Mouse (Mus musculus) liver, embryonic 14.5 days (tissue): Measurements from ENCODE around the gene Nudt19. TPM values are rescaled to one million over a fixed set of nuclear protein-coding genes. Genes with fewer than 3 reads are reported as not detected.

Experiments
- ATAC-seq: fragments of 200-750 bp; cut with Nextera tagmentation; 2 replicates; pipeline ENCODE4 v1.8.0; 2017; ENCODE audit warnings: moderate number of reproducible peaks, mild to moderate bottlenecking, moderate library complexity; ENCODE audit not compliant: insufficient read depth
- DNase-seq, 3 experiments: peaks; one replicate each; pipeline ENCODE4 v3.0.0-alpha.2; 2012 to 2013; ENCODE audit warnings: low read depth in 3 of 3, low spot score in 3 of 3
- H3K27ac ChIP-seq: fragments of 300-500 bp; sonication (generic); 2 replicates; pipeline ENCODE4 v1.5.1; 2014; ENCODE audit warnings: moderate library complexity, mild to moderate bottlenecking, control low read depth, inconsistent platforms
- H3K27me3 ChIP-seq: fragments of 300-500 bp; sonication (generic); 2 replicates; pipeline ENCODE4 v1.6.1; 2014; ENCODE audit warnings: mild to moderate bottlenecking, low read length, moderate library complexity; ENCODE audit not compliant: control insufficient read depth, insufficient read depth
- H3K36me3 ChIP-seq: fragments of 300-500 bp; sonication (generic); replicated peaks from 2 replicates; pipeline ENCODE4 v1.6.1; 2014; ENCODE audit warnings: low read depth; ENCODE audit not compliant: control insufficient read depth, insufficient read depth
- H3K4me1 ChIP-seq, 2 experiments: fragments of 200-500 bp in 1 of 2; fragments of 300-500 bp in 1 of 2; sonication (generic) in 1 of 2; replicated peaks; 2 replicates each; pipeline ENCODE4 v1.6.1; 2012 to 2014; ENCODE audit warnings: antibody characterized with exemption in 1 of 2, inconsistent platforms in 1 of 2, low read length in 1 of 2; ENCODE audit not compliant: control insufficient read depth in 2 of 2, insufficient read depth in 2 of 2
- H3K4me2 ChIP-seq: fragments of 300-500 bp; sonication (generic); 2 replicates; pipeline ENCODE4 v1.6.1; 2014; ENCODE audit warnings: low read depth, mild to moderate bottlenecking, control low read depth, moderate library complexity
- H3K4me3 ChIP-seq, 2 experiments: fragments of 200-500 bp in 1 of 2; fragments of 300-500 bp in 1 of 2; sonication (generic) in 1 of 2; 2 replicates each; pipeline ENCODE4 v1.5.1; 2012 to 2014; ENCODE audit warnings: low read depth in 2 of 2, low read length in 2 of 2, mild to moderate bottlenecking in 2 of 2, control low read depth in 1 of 2, inconsistent platforms in 1 of 2, moderate library complexity in 1 of 2; ENCODE audit not compliant: insufficient read depth in 1 of 2
- H3K9ac ChIP-seq: fragments of 300-500 bp; sonication (generic); replicated peaks from 2 replicates; pipeline ENCODE4 v1.6.1; 2014; ENCODE audit warnings: mild to moderate bottlenecking, control low read depth, moderate library complexity
- H3K9me3 ChIP-seq: fragments of 300-500 bp; sonication (generic); 2 replicates; pipeline ENCODE4 v1.6.1; 2016; ENCODE audit warnings: low read length, mixed read lengths; ENCODE audit not compliant: control insufficient read depth
- CTCF ChIP-seq: IDR thresholded peaks from 2 replicates; pipeline ENCODE4 v1.5.1; 2016; ENCODE audit warnings: antibody characterized with exemption, low read depth, control low read depth
- EP300 ChIP-seq: IDR thresholded peaks from 2 replicates; pipeline ENCODE4 v1.6.1; 2016; ENCODE audit warnings: antibody characterized with exemption, low read depth
- whole genome bisulfite sequencing: fragments of 180-500 bp; shearing (Covaris S2); extraction: QIAGEN DNeasy Blood & Tissue Kit; methylation state at CpG from one replicate; pipeline ENCODE4 v1.1.7; 2014; ENCODE audit not compliant: insufficient replicate concordance; 5-methylcytosine and 5-hydroxymethylcytosine counted together
- polyA plus RNA-seq, 2 experiments: library from polyadenylated mRNA; depleted of rRNA in 1 of 2; stranded (reverse) in 1 of 2; unstranded in 1 of 2; fragments of >200 nt; fragmentation: Nextera tagmentation in 1 of 2; extraction: Ambion mirVana in 1 of 2; gene quantifications; 2 replicates each; pipeline versions ENCODE4 v1.2.1 to v1.2.3; 2012 to 2014

Nudt19 gene
- polyA plus RNA-seq, 2 experiments: 53.2 to 81.7 TPM

- Histone ChIP-seq H3K9me3 (no peaks in the 10 kb centered on the region), H3K9ac (peak overlapping the region; percentile 84), H3K27ac (peak overlapping the region; percentile 90), H3K27me3 (no peaks in the 10 kb centered on the region), H3K4me1 (peaks cover 48 to 52% of the 10 kb centered on the region in 2 experiments), H3K4me3 (peak overlapping the region; percentile 76 to 79), H3K4me2 (peak overlapping the region; percentile 79), H3K36me3 (peaks cover 24% of the 10 kb centered on the region)
- DNase-seq (no peak), ATAC-seq (peak; percentile 36)
- WGBS: 3% methylated on average over 28 of the region's 28 CpGs
- TF ChIP-seq EP300: no peak
- TF ChIP-seq CTCF: no peak
These were observed 1.4 kb downstream of the Nudt19 start for GRCm38 (mm10) chr7:35554605-35555175.

- H3K27ac ChIP-seq: peak overlapping the region; percentile 90
- TF ChIP-seq CTCF: peak; percentile 51; the same call in 1 of the 2 replicates
- TF ChIP-seq EP300: no peak
- peaks cover 41 to 45% of the 10 kb centered on the region in 2 experiments for H3K4me1 ChIP-seq
- WGBS: 22% methylated on average over 10 of the region's 10 CpGs
- H3K36me3 ChIP-seq: peaks cover 31% of the 10 kb centered on the region
- peak overlapping the region; percentile 84 for H3K9ac ChIP-seq
- no peaks in the 10 kb centered on the region for H3K27me3 ChIP-seq
- no peak for ATAC-seq
- H3K4me3 ChIP-seq: peak overlapping the region; percentile 76 to 79
- peak overlapping the region; percentile 79 for H3K4me2 ChIP-seq
- DNase-seq: no peak
- H3K9me3 ChIP-seq: no peaks in the 10 kb centered on the region
These were observed 2.1 kb downstream of the Nudt19 start for GRCm38 (mm10) chr7:35553751-35554604.

DNA sequence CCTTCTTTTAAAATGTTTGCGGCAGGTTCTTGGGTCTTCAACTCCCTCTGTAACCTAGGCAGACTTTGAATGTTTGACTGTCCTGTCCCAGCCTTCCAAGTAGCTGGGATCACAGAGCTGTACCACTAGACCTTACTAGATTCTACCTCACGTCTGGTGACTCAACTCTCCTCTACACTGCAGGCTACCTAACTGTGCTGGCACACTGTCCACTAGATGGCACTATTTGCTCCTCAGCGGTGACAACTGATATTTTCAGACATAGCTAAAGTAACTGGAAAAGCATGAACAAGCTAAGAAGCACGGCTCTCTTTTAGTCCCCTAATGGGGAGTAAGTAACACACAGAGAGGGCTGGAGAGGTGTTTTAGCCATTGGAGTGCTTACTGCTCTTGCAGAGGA is 10.2 kb downstream of the Nudt19 start:
- Histone ChIP-seq H3K4me2 (no peak overlapping the region), H3K4me1 (no peaks in the 10 kb centered on the region; a peak in 1 of 4 replicates), H3K27ac (no peak overlapping the region), H3K9ac (no peak overlapping the region), H3K4me3 (no peak overlapping the region), H3K9me3 (no peaks in the 10 kb centered on the region), H3K27me3 (no peaks in the 10 kb centered on the region), H3K36me3 (peaks cover 38% of the 10 kb centered on the region)
- peak; percentile 95 for TF ChIP-seq CTCF
- TF ChIP-seq EP300: no peak
- peak; percentile 59 for ATAC-seq
- DNase-seq: no peak
- 26% methylated on average over 4 of the region's 4 CpGs for WGBS

DNA sequence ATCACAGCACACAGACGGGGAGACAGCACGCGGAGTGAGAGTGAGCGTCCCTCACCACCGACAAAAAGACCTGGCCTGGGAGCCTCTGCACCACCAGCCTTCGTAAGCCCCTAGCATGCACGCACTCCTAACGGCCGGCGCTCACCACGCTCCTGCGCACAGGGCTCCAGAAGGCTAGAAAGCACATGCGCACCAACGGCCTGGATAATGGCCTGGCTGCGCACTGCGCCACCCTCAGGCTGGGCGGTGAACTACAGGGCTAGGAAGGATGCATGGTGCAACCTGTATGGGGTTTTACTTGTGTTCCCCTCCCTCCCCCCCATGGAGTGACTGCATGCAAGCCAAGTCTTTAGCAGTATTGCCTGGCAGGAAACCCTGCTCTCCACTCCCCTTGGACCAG is 18.5 kb downstream of the Nudt19 start, which contains the start of gene Tdrd12:
Gene Tdrd12 (minus strand): TSS at position 184 of the 400 bp plus-strand sequence.
- Histone ChIP-seq H3K9ac (no peak within 1 kb of the TSS), H3K4me3 (no peak within 1 kb of the TSS), H3K4me1 (0 out of 4 replicates have a peak, but pooled peaks cover 0 to 2% of the 10 kb centered on the region in 2 experiments), H3K27ac (no peak within 1 kb of the TSS), H3K9me3 (no peaks in the 10 kb centered on the region), H3K27me3 (no peaks in the 10 kb centered on the region), H3K4me2 (no peak within 1 kb of the TSS), H3K36me3 (no peaks in the 10 kb centered on the region)
- 82% methylated on average over 17 of the region's 17 CpGs for WGBS
- ATAC-seq (no peak), DNase-seq (no peak)
- TF ChIP-seq EP300 (no peak), CTCF (peak; percentile 71)
